Mouse (Mus musculus) ES-Bruce4 (cell line): ENCODE measurements around the gene Zswim4.

ENCODE experiments used
- CTCF ChIP-seq: IDR thresholded peaks from one replicate; pipeline ENCODE4 v1.8.1; 2011; ENCODE audit warnings: low read depth, low read length
- EP300 ChIP-seq: IDR thresholded peaks from 2 replicates; pipeline ENCODE4 v1.6.1; 2011; ENCODE audit warnings: low read depth, low read length; ENCODE audit not compliant: insufficient read depth
- POLR2A ChIP-seq: IDR thresholded peaks from one replicate; pipeline ENCODE4 v1.8.1; 2011; ENCODE audit warnings: low read length; ENCODE audit not compliant: insufficient read depth

DNA sequence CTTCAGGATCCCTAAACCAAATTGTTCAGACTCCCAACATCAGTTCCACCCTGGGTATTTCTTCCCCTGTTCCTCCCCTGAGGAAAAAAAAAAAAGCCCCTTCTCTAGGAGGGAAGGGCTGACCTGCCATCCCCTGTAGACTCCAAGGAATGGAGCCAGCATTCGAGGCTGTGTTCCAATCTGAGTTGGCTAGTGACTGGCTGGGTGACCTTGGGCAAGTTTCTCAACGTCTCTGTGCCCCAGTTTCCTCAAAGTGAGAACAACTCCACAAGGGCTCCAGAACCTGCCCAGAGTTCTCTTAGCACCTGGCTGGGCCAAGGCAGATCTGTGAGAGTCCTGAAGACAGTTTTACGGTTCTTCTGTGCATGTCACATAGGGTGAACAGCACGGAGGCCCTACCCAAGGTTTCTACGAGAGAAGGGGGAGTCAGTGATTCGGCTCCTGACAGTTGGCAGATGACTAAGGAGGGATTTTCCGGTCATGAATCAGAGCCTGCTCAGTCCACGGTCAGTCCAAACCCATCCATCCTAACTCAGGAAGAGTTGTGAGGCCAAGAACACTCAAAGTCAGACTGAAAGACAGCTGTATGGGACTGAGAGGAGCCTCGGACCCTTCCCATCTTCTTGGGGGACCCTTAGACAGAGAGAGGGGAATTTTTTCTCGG lies 977 bp downstream of the Zswim4 start:
- TF ChIP-seq EP300 (no peak), CTCF (no peak), POLR2A (no peak)
